Mouse (Mus musculus): Measurements from ENCODE around the gene Synj2.
A peak's percentile ranks its signal among the peaks of the same experiment; 100 is the strongest.
"Not testable (repeated sequence)": the region's sequence is repeated elsewhere in the genome, so short reads cannot be mapped to it uniquely, and the experiment has no call there.

The Synj2 gene

DNA sequence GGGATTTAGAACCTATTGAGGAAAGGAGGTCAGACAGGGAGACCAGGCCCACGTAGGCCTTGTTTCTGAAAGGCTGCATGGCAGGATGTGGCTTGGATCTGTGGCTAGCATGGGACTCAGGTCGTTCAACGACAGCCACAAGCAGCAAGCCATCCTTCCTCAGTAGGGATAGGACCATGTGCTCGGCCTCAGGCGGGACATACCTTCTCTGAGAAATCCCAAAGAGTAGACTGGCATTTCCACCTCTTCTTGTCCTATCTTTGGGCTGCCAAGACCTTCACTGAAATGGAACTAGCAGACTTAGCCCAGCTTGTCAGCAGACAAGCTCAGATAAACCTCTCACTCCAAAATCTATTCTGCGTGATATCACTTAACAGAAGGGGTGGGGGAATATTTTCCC, 62.6 kb downstream of the Synj2 start:
- DNase-seq: no peak

DNA sequence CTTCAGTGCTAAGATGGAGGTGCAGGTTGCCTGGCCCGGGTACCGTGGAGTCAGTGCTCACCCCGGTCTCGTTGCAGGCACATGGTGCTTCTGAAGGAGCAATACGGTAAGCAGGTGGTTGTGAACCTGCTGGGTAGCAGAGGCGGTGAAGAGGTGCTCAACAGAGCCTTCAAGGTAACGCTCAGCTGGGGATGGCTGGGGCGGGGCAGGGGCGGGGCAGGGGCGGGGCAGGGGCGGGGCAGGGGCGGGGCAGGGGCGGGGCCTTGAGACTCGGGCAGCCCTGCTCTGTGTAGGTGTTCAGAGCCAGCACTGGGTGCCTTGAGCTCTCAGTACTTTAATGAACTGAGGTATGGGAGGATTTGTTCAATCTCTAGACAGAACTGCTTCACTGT, 64.2 kb downstream of the Synj2 start:
- DNase-seq: no peak

DNA sequence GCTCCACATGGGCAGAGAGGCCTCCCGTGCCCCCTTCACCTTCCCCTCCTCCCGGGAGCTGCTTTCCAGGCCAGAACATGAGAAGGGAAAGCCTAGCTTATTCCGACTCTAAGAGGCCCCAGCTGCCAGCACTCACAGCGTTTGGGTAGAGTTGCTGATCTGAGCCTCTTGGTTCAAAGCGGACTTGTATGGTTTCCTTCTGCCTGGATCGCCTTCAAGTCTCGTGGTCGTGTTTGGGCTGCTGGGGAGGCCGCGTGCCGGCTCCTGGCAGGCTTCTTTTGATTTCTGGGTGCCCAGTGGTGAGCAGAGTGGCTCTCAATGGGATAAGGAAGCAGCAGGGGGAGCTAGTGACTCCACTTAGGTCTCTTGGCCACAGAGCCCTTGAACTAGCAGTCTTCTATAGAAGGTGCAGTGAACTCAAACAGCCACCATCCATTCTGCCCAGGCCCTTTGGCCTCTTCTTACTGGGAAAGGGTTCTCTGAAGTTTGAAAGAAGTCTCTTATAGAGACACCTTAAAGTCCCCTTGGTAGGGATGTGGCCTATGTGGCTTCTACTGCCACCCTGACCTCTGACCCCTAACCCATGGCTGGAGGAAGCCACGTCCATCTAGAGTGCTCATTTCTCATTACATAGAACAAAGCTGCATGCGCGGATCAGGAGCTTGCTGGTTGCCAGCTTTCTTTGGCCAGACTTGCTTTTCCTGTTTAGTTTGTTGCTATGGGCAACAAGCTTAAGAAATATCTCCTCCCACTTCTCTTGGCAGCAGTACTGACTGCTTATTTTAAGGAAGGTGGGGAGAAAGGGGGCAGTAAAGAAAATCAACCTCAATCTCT, 64.8 kb downstream of the Synj2 start:
- peak; percentile 49 for DNase-seq

DNA sequence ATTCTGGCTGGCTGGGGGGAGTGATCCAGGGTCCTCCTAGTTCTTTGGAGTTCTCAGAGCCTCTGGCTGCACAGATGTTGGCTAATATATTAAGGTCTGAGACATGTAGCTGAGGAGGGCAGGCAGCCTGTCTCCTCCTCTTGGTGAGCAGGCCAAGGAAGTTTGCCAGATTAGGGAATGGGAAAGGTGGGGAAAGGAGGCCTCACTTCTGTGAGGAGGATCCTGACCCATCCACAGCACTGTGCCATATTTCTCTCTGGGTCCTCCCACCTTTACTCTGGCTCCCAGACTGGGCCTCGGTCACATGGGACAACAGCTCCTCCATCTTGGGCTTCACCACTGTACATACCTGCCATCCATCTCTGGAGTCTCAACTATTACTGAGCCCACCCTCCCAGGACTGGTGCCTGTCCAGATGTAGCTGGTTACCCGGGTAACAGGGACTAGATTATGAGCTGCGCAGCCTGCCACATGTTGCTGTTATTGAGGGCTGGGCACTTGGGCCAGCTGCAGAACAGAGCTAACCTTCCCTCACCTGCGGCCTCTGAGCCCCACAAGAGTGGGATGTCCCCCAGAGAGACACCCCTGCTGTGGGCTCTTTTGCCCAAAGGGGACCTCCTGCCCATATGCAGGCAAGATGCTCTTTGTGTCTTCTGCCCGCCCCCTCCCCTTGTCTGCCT, 66.2 kb downstream of the Synj2 start:
- no peak for DNase-seq

DNA sequence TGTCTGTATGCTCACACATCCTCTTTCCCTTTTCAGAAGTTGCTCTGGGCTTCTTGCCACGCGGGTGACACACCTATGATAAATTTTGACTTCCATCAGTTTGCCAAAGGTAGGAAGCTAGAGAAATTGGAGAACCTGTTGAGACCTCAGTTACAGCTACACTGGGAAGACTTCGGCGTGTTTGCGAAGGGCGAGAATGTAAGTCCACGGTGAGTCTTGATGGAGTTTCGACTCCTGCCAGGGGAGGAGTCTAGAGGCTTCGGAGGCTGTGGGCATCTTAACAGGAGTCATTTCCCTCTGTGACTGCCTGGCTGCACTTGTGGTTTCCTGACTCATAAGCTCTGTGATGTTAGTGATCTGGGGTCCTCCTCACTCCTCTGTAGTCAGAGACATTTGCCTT, 66.8 kb downstream of the Synj2 start:
- DNase-seq: no peak

DNA sequence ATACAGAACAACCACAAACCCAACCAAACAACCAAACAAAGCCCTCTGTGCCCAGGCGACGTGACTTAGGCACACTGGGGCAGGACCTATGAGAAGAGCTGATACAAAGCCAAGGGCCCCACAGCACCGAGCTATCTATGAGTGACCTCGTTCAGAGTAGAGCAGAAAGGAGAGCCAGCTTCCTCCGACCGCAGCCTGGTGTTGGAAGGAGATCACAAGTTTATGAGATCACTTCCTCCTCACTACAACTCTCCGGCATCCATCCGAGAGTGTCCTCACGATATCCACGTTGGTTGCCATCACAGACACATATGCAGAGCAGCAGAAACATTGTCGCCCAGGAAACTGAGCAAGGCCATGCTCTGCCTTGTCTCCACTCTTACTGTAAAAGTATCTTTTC, 67.5 kb downstream of the Synj2 start:
- no peak for DNase-seq

DNA sequence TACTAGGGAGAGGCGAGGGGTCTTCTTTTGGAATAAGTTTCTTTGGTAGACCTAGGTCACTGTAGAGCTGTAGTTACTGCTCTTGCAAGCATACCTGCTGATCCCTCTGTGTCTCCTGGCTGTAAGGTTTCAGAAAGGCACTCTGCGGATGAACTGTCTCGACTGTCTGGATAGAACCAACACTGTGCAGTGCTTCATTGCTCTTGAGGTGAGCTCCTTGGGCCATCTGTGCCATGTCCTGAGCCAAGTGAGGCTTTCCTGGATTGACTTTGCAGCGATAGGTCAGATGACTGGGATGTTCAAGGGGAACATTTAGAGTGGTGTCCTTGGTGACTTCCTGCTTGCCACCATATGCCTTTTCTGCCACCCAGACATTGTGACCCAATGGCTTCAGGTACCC, 68.5 kb downstream of the Synj2 start:
- no peak for DNase-seq

DNA sequence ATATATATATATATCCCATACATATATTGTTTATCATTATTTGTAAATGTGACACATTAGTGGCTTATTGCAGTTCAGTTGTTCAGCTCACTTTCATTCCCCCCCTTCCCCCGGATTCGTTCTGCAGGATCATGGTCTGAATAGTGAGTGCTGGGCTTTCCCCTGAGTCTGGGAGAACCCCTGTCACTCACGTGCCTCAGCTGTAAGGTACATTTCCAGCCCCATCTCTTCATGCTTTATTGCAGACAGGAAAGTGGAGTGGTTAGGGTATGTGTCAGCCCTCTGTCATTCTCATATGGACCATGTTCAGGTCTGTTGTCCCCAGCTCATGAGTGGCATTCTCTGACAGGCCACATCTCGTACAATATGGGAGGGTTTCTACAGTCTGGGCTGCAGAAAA, 72.0 kb downstream of the Synj2 start:
- no peak for DNase-seq

DNA sequence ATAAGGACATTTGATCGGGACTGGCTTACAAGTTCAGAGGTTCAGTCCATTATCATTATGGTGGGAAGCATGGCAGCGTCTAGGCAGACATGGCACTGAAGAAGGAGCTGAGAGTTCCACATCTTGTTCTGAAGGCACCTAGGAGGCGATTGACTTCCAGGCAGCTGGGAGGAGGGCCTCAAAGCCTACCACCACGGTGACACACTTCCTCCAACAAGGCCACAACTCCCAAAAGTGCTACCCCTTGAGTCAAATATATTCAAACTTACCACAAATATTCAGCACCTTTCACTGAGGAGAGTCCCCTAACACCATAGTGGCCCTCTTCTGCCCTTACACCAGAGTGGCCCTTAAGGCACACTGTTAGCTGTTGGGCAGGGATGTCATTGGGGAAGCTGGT, 73.9 kb downstream of the Synj2 start:
- DNase-seq: no peak

DNA sequence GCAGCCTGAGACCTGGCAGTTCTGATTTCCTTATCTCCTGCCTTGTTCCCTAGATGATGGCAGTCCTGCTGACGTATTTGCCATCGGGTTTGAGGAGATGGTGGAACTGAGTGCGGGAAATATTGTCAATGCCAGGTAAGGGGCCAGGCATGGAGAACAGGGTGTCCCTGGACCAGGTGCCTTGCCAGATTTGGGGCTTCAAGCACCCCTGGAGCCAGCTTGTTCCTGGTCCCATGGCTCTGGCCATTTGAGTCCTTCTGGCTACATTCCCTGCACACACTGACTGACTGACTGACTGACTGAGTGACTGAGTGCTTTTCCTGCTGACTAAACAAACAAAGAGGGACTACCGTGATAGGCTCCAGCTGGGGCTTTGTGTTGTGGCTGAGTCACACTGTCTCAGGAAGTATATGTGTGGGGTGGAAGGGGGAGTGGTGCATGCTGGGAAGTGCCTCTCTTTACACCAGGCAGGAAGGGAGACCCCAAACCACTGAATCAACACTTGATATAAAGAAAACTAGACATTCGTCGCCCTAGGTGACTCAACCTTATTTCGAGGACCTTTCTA, 75.2 kb downstream of the Synj2 start:
- peak; percentile 80 for DNase-seq

DNA sequence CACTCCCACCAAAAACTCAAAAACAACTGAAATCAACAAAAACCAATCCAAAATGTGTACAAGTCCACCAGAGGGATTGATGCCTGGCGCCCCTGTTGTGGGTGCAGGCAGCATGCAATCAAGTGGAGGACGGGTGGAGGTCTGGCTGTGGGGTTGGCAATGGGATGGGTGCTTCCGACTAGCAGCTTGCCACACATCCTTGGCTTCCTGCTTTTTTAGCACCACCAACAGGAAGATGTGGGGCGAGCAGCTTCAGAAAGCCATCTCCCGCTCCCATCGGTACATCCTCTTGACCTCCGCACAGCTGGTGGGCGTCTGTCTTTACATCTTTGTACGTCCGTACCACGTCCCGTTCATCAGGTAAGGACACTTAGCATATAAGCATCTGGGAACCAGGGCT, 76.2 kb downstream of the Synj2 start:
- no peak for DNase-seq

DNA sequence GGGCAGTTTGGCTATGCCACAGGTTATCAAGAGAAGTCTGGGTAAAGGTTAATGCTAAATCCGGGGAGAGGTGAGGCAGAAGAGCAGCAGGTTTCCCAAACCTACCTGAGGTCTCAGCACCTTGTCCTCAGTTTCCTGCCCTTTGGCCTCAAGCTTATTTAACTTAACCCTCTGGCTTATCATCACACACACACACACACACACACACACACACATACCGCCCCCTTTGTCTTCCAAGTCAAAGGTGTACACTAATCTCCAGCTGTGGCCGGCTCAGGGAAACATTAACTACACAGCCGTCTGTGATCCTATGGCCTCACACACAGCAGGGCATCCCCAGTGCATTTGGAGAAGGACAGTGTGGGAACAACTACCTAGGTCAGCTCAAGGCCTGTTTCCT, 77.3 kb downstream of the Synj2 start:
- DNase-seq: no peak

DNA sequence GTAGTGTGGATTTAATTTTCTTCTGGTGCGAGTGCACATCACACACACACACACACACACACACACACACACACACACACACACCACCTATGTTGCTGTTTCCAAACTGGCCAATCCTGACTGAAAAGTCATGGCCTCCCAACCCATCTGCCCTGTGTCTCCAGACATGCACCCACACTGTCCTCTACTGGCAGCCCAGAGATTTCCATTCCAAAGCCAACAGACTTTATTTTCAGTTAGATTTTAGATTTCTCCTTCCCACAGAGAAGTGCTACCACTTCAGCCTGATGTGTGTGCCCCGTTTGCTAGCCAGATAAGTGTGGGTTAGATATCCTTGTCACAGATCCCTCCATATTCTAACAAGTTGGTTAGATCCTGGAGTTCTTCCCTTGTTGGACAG, 78.7 kb downstream of the Synj2 start:
- peak; percentile 45 for DNase-seq

DNA sequence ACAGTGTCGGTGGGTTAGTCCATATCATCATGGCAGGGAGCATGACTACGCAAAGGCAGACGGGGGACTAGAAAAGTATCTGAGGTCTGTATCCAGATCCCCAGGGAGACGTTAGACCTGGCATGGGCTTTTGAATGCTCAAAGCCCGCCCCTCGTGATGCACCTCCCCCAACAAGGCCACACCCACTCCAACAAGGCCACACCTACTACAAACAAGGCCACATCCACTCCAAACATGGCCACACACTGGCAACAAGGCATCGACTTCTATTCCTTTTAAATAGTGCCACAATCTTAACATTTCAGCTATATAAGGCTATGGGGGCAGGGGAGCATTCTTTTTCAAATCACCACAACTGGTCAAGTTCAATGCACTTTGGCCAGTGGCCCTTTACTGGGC, 79.6 kb downstream of the Synj2 start:
- DNase-seq: no peak

DNA sequence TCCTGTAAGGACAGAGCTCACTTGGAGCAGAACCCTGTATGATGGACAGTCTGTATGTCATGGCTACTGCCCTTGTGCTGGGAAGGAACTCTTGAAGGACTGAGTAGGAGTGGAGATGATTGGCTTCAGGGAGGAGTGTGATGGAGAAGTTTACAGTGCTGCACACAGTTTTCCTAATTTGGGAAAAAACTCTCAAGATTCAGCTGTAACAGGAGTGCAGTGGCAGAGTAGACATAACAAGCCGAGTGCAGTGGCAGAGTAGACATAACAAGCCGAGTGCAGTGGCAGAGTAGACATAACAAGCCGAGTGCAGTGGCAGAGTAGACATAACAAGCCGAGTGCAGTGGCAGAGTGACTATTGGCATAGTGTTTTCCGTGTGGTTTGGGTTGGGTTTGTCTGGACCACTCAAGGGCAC, 80.3 kb downstream of the Synj2 start:
- DNase-seq: not testable (repeated sequence)

DNA sequence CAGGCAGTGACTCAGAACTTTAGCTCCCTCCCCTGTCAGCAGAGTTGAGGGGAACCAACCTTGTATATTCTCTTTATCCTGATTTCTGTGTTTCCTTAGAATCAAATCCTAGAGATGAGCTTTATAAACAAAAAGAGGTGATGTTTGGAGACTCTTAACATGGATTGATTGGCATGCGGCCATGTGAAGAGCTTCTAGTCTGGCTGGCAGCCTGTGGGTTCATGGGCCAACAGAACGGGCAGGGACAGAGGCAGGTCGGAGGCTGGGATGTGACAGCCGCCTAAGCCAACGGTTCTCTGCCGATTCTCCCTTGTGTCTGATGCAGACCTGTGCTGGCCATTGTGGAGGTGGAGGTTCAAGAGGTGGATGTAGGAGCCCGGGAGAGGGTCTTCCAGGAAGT, 84.8 kb downstream of the Synj2 start:
- no peak for DNase-seq

DNA sequence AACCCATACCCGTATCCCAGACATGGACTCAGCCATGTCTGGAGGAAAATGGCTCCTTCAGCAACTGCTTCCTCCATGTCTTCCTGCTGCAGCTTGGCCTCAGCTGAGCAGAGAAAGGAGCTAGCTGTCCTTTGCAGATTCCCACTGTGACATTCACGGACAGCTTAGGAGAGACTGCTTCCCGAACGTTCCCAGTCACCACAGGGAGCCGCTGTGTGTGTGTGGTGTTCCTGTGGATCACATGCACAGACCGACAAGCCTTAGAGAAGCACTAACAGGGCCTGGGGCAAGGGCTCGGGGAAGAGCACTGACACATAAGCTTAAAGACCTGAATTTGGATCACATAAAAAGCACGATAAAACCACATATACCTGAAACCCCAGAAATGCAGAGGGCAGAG, 94.6 kb downstream of the Synj2 start:
- DNase-seq: no peak

DNA sequence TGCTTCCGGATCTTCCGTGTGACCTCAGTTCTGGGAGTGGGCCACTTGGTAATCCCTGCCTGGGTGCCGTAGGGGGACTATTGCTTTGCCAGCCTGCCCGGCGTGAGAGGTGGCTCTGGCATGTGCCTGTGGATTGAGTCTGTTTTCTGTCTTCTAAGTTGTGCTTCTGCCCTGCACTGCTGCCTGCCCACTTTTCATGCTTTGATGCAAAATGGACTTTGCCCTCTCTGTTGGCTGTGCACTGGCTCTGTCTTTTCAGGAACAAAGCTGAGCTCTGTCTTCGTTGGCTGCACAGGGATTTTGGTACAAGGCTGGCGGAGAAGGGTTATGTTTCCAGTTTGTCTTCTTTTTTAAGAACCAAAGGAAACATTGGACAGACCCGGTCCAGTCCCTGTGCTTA, 95.4 kb downstream of the Synj2 start:
- DNase-seq: no peak

DNA sequence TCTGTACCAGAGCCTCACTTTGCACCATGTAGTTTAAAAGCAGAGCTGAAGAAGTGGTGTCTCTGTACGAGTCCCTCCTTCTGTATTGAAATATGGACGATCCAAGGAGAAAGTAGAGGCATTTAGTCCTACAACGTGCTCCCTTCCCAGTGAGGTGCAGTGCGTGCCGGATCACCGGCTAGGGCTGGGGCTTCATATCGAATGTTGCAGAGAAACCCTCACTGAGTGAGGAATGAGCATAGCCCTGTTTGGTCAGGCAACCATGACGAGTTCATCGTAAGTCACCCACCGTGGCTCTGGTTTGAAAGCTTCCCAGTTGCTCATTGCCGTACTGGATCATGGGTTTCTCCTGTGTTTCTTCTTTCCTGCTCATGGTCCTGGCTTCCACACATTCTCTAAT, 95.8 kb downstream of the Synj2 start:
- DNase-seq: no peak

DNA sequence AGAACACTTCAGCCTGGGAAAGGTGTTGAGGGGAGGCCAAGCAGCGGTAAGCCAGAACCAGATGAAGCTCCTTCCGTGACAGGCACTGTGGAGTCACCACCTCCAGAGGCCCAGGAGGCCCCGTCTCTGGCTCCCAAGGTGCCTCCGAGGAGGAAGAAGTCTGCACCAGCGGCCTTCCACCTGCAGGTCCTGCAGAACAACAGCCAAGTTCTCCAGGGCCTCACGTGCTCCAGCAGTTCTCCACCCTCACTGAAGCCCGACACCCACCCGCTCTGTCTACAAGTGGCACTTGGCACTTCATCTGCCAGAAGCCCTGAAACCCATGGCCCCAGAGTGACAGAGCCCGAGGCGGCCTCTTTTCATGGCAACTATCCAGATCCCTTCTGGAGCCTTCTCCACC, 96.4 kb downstream of the Synj2 start:
- DNase-seq: no peak

DNA sequence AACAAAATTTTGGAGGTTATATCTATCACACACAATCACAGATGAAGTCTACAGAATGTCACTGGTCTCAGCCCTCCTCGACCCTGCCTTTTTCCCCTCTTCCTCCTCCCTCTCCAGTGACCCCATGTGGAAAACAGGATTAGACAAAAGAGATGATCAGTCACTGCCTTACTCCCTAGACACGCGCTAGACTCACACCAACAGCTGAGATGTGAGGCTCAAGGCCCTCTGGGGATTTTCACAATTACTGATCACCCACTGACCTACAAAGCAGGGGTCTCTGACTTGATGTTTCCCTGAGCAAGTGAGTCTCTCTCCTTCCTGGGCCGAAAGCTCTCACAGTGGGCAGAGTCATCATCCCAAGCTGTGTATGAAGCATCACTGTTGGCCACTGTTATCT, 111.7 kb downstream of the Synj2 start:
- no peak for DNase-seq

DNA sequence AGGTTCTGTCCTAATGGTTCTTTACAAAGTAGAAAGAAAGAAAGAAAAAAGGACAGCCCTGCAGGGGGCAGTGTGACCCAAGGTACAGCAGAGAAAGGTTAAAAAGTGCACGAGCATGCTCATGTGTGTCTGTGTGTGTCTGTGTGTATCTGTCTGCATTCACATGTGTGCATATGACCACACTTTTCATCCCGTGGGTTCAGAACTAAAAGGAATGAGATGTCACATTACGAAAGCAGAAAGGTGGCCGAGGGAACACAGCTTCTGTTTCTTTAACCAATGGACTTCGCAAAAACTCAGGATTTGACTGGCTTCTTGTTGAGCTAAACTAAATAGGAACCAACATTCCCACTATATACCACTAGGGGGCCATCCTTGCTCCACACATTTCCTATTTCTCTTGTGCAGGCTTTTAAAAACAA, 113.9 kb downstream of the Synj2 start:
- DNase-seq: peak; percentile 70

DNA sequence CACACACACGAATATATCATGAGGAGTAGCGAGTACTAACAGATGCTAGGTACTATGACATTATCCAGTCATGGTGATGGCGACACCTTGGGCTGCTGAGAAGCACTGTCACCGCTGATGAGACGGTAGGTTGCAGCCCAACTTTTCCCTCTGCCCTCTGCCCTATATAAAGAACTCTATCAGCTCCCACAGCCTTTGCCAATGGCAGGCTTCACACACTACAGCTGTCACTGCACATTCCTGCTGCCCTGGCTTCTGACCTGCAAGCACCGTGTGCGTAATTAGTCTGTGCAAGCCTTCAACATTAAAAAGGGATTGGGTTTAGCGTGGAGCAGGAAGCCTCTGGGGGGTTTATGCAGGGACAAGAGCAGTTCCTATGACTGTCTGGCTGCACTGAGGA, 121.7 kb downstream of the Synj2 start:
- DNase-seq: no peak

DNA sequence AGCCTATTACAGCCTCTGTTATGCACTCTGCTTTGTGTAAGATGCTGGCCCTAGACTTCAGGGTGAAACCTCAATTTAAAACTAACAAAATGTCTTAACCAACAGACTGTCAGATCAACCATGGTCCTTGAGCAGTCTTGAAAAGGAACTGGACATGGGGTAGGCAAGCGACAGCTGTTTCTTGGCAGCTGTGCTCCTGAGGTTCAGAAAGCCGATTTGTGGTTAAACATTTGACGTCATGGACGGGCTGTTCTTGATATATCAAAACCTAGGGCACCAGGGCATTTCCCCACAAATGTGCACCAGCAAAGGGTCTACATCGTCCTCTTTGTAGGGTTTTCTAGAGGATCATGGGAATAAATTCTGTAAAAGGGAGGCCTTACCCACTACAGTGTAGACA, 122.5 kb downstream of the Synj2 start:
- DNase-seq: no peak
